ENCODE assay signal across 8 mouse cellular contexts in the genomic region with DNA sequence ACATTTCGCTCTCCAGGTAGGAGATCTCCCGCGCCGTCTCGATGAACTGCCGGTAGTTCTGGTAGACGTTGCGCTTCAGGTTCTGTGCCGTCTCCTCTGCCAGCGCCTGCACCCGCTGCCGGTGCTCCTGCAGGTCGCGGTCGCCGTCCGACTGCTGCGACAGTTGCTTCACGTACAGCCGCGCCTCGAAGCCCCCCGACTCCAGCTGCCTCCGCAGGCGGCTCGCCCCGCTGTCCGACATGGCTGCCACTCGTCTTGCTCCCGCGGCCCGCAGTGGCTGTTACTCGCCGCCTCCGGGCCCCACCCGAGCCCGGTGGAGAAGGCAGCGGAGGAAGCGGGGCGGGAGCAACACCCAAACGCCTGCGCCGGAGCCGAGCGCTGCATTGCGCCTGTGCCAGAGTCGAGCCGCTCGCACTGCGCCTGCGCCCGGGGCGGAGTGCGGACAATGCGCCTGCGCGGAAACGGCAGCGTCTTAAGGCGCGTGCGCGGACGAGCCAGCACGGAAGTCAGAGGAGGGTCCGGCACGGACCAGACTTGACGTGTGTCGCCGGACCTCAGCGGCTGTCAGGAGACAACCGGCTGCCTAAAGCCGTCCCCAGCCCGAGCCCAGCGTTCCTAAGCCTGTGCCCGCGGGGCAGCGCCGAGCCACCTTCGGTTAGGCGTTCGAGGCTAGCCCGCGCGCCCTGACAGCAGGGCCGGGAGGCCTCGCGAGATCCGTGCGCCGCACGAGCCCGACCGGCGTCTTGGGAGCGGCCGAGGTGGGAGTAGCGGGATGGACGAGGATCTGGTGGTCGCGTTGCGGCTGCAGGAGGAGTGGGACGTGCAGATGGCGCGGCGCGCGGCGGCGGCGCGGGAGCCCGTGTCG. TPM values are rescaled to one million over a fixed set of nuclear protein-coding genes. Genes with fewer than 3 reads are reported as not detected.
DNase-seq lines count a peak whose midpoint lies in the region; ATAC-seq and TF ChIP-seq lines count a peak whose summit lies in the region.

A gene (minus strand): TSS at position 320 of the 865 bp plus-strand sequence.
A gene (plus strand): TSS at position 501 of the 865 bp plus-strand sequence.

- no peaks in the 10 kb centered on the region for H3K9me3 ChIP-seq in E14TG2a.4 (ENCODE audit: low read length)
- H3K9me3 ChIP-seq in forebrain, embryonic 12.5 days, result no peaks in the 10 kb centered on the region
- no peaks in the 10 kb centered on the region for H3K9me3 ChIP-seq in heart, postnatal 0 days (replicated peaks; ENCODE audit: control insufficient read depth, low read length)
- H3K9me3 ChIP-seq in liver, embryonic 16.5 days (replicated peaks; ENCODE audit: control insufficient read depth, low read length), result no peaks in the 10 kb centered on the region
- H3K9me3 ChIP-seq in neural tube, embryonic 13.5 days, result no peaks in the 10 kb centered on the region

- no peaks in the 10 kb centered on the region for H3K27me3 ChIP-seq in E14TG2a.4 (ENCODE audit: insufficient read depth, low read length)
- no peaks in the 10 kb centered on the region for H3K27me3 ChIP-seq in forebrain, embryonic 12.5 days
- no peaks in the 10 kb centered on the region for H3K27me3 ChIP-seq in heart, postnatal 0 days (ENCODE audit: control insufficient read depth, insufficient read depth, low read length)
- no peaks in the 10 kb centered on the region for H3K27me3 ChIP-seq in liver, embryonic 16.5 days (ENCODE audit: control insufficient read depth, insufficient read depth, low read depth, low read length)
- H3K27me3 ChIP-seq in neural tube, embryonic 13.5 days, result no peaks in the 10 kb centered on the region
- no peaks in the 10 kb centered on the region for H3K27me3 ChIP-seq in testis, adult 2 months (ENCODE audit: control insufficient read depth, insufficient read depth, low read length)

- TF ChIP-seq POLR2A in testis, adult 2 months (IDR thresholded peaks at IDR 0.05; ENCODE audit: control insufficient read depth, low read depth, low read length), result peak; percentile 89

- peak within 1 kb of the TSS; percentile 83 for H3K27ac ChIP-seq in forebrain, embryonic 12.5 days
- peak within 1 kb of the TSS; percentile 84 for H3K27ac ChIP-seq in heart, postnatal 0 days (ENCODE audit: low read depth)
- H3K27ac ChIP-seq in liver, embryonic 16.5 days (ENCODE audit: low read length), result peak within 1 kb of the TSS; percentile 91
- H3K27ac ChIP-seq in neural tube, embryonic 13.5 days (replicated peaks), result peak within 1 kb of the TSS; percentile 86
- H3K27ac ChIP-seq in testis, adult 2 months (ENCODE audit: control insufficient read depth, insufficient read depth, low read depth, low read length), result peak within 1 kb of the TSS; percentile 97

- H3K4me1 ChIP-seq in E14TG2a.4 (replicated peaks; ENCODE audit: low read depth, low read length), result peaks cover 43% of the 10 kb centered on the region
- H3K4me1 ChIP-seq in forebrain, embryonic 12.5 days, result peaks cover 34% of the 10 kb centered on the region
- peaks cover 13% of the 10 kb centered on the region for H3K4me1 ChIP-seq in heart, postnatal 0 days (ENCODE audit: control insufficient read depth, insufficient read depth)
- H3K4me1 ChIP-seq in liver, embryonic 16.5 days (ENCODE audit: control insufficient read depth, low read depth, low read length), result peaks cover 23% of the 10 kb centered on the region
- peaks cover 47% of the 10 kb centered on the region for H3K4me1 ChIP-seq in neural tube, embryonic 13.5 days (replicated peaks)
- H3K4me1 ChIP-seq in testis, adult 2 months (ENCODE audit: control insufficient read depth, insufficient read depth, low read length), result peaks cover 20% of the 10 kb centered on the region

- ATAC-seq in forebrain, embryonic 12.5 days (ENCODE audit: low FRiP score), result peak; percentile 92
- peak; percentile 89 for ATAC-seq in heart, postnatal 0 days (ENCODE audit: insufficient read depth, low read depth)
- peak; percentile 95 for ATAC-seq in liver, embryonic 16.5 days (ENCODE audit: low read depth)
- peak; percentile 90 for ATAC-seq in neural tube, embryonic 13.5 days (ENCODE audit: low read depth)

- H3K9ac ChIP-seq in forebrain, embryonic 12.5 days, result peak within 1 kb of the TSS; percentile 92
- peak within 1 kb of the TSS; percentile 79 for H3K9ac ChIP-seq in heart, postnatal 0 days (replicated peaks; ENCODE audit: low read depth, low read length)
- H3K9ac ChIP-seq in liver, embryonic 16.5 days (ENCODE audit: low read depth, low read length), result peak within 1 kb of the TSS; percentile 95
- peak within 1 kb of the TSS; percentile 89 for H3K9ac ChIP-seq in neural tube, embryonic 13.5 days

- DNase-seq in c-Kit-positive CD71-positive TER-119-positive erythroid progenitor cells, embryonic 14.5 days (ENCODE audit: low spot score), result peak; percentile 94
- peak; percentile 94 for DNase-seq in heart, postnatal 0 days (ENCODE audit: low spot score)
- peak; percentile 98 for DNase-seq in kidney, postnatal 4 days

- TF ChIP-seq CTCF in E14TG2a.4 (conservative IDR thresholded peaks at IDR 0.05; ENCODE audit: low read length), result no peak
- 0 out of 2 replicates have a peak, but pooled peaks have one; percentile 0 for TF ChIP-seq CTCF in heart, postnatal 0 days (IDR thresholded peaks at IDR 0.05; ENCODE audit: low read depth)
- TF ChIP-seq CTCF in testis, adult 2 months (IDR thresholded peaks at IDR 0.05; ENCODE audit: control insufficient read depth, insufficient read depth, insufficient replicate concordance, low read depth, low read length), result no peak

- no peak for TF ChIP-seq EP300 in heart, postnatal 0 days (IDR thresholded peaks at IDR 0.05; ENCODE audit: low read depth)

- peak within 1 kb of the TSS; percentile 94 for H3K4me3 ChIP-seq in E14TG2a.4 (replicated peaks; ENCODE audit: low read length)
- peak within 1 kb of the TSS; percentile 96 for H3K4me3 ChIP-seq in forebrain, embryonic 12.5 days (replicated peaks)
- H3K4me3 ChIP-seq in heart, postnatal 0 days (ENCODE audit: low read depth, low read length), result peak within 1 kb of the TSS; percentile 82
- peak within 1 kb of the TSS; percentile 99 for H3K4me3 ChIP-seq in liver, embryonic 16.5 days (ENCODE audit: low read depth, low read length)
- peak within 1 kb of the TSS; percentile 98 for H3K4me3 ChIP-seq in neural tube, embryonic 13.5 days
- H3K4me3 ChIP-seq in testis, adult 2 months (ENCODE audit: control insufficient read depth, low read depth, low read length), result peak within 1 kb of the TSS; percentile 85

- peaks cover 78% of the 10 kb centered on the region for H3K36me3 ChIP-seq in E14TG2a.4 (ENCODE audit: insufficient read depth, low read length)
- H3K36me3 ChIP-seq in forebrain, embryonic 12.5 days (replicated peaks), result peaks cover 50% of the 10 kb centered on the region
- H3K36me3 ChIP-seq in heart, postnatal 0 days (replicated peaks; ENCODE audit: control insufficient read depth, insufficient read depth, low read length), result peaks cover 48% of the 10 kb centered on the region
- peaks cover 29% of the 10 kb centered on the region for H3K36me3 ChIP-seq in liver, embryonic 16.5 days (ENCODE audit: control insufficient read depth, insufficient read depth)
- peaks cover 62% of the 10 kb centered on the region for H3K36me3 ChIP-seq in neural tube, embryonic 13.5 days
- H3K36me3 ChIP-seq in testis, adult 2 months (ENCODE audit: control insufficient read depth, insufficient read depth, low read length), result peaks cover 3% of the 10 kb centered on the region; the same call in 1 of the 2 replicates

- H3K4me2 ChIP-seq in forebrain, embryonic 12.5 days, result peak within 1 kb of the TSS; percentile 99
- peak within 1 kb of the TSS; percentile 96 for H3K4me2 ChIP-seq in heart, postnatal 0 days (ENCODE audit: low read depth, low read length)
- peak within 1 kb of the TSS; percentile 99 for H3K4me2 ChIP-seq in liver, embryonic 16.5 days (ENCODE audit: low read depth, low read length)
- peak within 1 kb of the TSS; percentile 99 for H3K4me2 ChIP-seq in neural tube, embryonic 13.5 days

- WGBS in forebrain, embryonic 12.5 days, result under 1% methylated on average over 114 of the region's 114 CpGs
- WGBS in heart, postnatal 0 days, result under 1% methylated on average over 93 of the region's 114 CpGs
- WGBS in liver, embryonic 16.5 days (ENCODE audit: insufficient replicate concordance), result under 1% methylated on average over 114 of the region's 114 CpGs
- WGBS in neural tube, embryonic 13.5 days, result under 1% methylated on average over 114 of the region's 114 CpGs

RNA-seq across cellular contexts. Expression of the first gene that starts in this region (rescaled TPM):
- 15.0 and 15.3 TPM in 2 replicates for polyA plus RNA-seq in forebrain, embryonic 12.5 days (2016; fragmentation: Nextera tagmentation; extraction: Ambion mirVana)
- 9.0 and 16.9 TPM in 2 replicates for total RNA-seq in heart, postnatal 0 days (2014; rRNA removed; ENCODE audit: low replicate concordance)
- 5.0 and 5.3 TPM in 2 replicates for polyA plus RNA-seq in heart, postnatal 0 days (2015; fragmentation: Nextera tagmentation; extraction: Ambion mirVana)
- polyA plus RNA-seq in liver, embryonic 16.5 days (2015; fragmentation: Nextera tagmentation; extraction: Ambion mirVana), result 3.1 and 3.6 TPM in 2 replicates
- polyA plus RNA-seq in neural tube, embryonic 13.5 days (2015; fragmentation: Nextera tagmentation; extraction: Ambion mirVana), result 12.9 and 13.8 TPM in 2 replicates
- 13.1 and 13.8 TPM in 2 replicates for polyA plus RNA-seq in testis, adult 2 months (2012; rRNA removed)

RNA-seq across cellular contexts. Expression of the second gene that starts in this region (rescaled TPM):
- polyA plus RNA-seq in forebrain, embryonic 12.5 days (2016; fragmentation: Nextera tagmentation; extraction: Ambion mirVana), result 12.8 and 14.5 TPM in 2 replicates
- 9.6 and 14.5 TPM in 2 replicates for total RNA-seq in heart, postnatal 0 days (2014; rRNA removed; ENCODE audit: low replicate concordance)
- 5.1 and 6.7 TPM in 2 replicates for polyA plus RNA-seq in heart, postnatal 0 days (2015; fragmentation: Nextera tagmentation; extraction: Ambion mirVana)
- polyA plus RNA-seq in liver, embryonic 16.5 days (2015; fragmentation: Nextera tagmentation; extraction: Ambion mirVana), result 4.8 and 4.9 TPM in 2 replicates
- 8.5 and 11.4 TPM in 2 replicates for polyA plus RNA-seq in neural tube, embryonic 13.5 days (2015; fragmentation: Nextera tagmentation; extraction: Ambion mirVana)
- polyA plus RNA-seq in testis, adult 2 months (2012; rRNA removed), result 119 and 129 TPM in 2 replicates

Comparison
In these comparisons a context has a peak if more than half of its experiments do, and no peak if none do; other contexts are left out.
1. Peak in every context shown above with its lines: DNase-seq, ATAC-seq, H3K4me3 ChIP-seq and H3K27ac ChIP-seq.